Mouse (Mus musculus) Patski (cell line): ENCODE results near the gene Slc2a1. TPM values are rescaled to one million over a fixed set of nuclear protein-coding genes. Genes with fewer than 3 reads are reported as not detected.

Experiments
- ATAC-seq: fragments of 100-300 bp; one replicate; pipeline ENCODE4 v1.8.0; 2021
- CTCF ChIA-PET: fragments of 350-600 bp; sonication (Branson Sonifier 250); formaldehyde crosslinking; loops from one replicate; lab custom pipeline; 2022; ENCODE audit warnings: inconsistent platforms; lab: Charles Lee
- POLR2A ChIA-PET: fragments of 350-600 bp; sonication (Branson Sonifier 250); formaldehyde crosslinking; loops from one replicate; lab custom pipeline; 2022; ENCODE audit warnings: antibody characterized with exemption, inconsistent platforms; lab: Charles Lee
- DNase-seq: peaks from one replicate; pipeline ENCODE4 v3.0.0-alpha.2; 2011; ENCODE audit warnings: low read depth, low spot score
- H3K27me3 ChIP-seq: fragments of 371-371 bp; one replicate; pipeline ENCODE4 v1.5.1; 2021
- CTCF ChIP-seq: fragments of 100-300 bp; IDR thresholded peaks from one replicate; pipeline ENCODE4 v1.5.1; 2021
- in situ Hi-C: fragments of 300-500 bp; cut with MboI; formaldehyde crosslinking; loops from 3 replicates; pipeline ENCODE4 v1.11.1; 2018; ENCODE audit warnings: low pct_unique_long_range_greater_than_20kb, mixed read lengths
- polyA plus RNA-seq: library from polyadenylated mRNA; unstranded; gene quantifications from one replicate; pipeline ENCODE4 v1.2.3, GENCODE M21; 2021

The Slc2a1 gene
- polyA plus RNA-seq, 1 experiment from 2014 or later: 59.8 TPM

DNA sequence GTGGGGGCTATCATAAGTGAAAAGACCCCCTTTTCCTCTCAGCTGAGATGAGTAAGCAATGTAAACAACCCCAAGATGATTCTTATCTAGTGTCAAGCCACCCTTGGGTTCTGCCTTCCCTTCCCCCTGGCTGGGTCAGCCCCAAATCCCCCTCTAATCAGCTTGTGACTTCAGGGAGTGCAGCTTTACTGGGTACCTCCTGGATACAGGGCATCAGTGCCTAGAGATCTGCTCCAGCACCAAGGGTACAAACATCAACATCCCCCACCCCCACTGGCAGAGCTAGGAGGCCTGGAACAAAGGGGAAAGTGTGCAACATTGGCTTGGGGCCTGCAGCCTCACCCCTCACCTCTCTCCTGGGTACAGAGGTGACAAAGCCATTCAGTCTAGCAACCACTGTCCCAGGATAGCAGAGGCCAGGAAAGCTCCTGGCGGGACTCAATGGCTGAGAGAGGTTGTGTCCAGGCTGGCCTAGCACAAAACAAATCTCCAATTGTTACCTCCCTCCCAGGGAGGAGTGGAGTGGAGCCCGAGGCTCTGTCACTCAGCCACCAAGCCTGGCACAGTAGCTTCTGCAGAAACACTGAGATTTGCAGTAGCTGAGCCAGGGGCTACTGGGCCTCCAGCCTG lies 3.9 kb downstream of the Slc2a1 start:
- DNase-seq (no peak), ATAC-seq (no peak)
- in situ Hi-C loops: no loop called here
- POLR2A ChIA-PET: interaction anchor here (1.1 kb wide), 1 partner anchor 11 kb away, joined by 3 read pairs; no protein-coding TSS in a partner anchor
- H3K27me3 ChIP-seq: no peaks in the 10 kb centered on the region
- no peak for TF ChIP-seq CTCF
- CTCF ChIA-PET: interaction anchor here (2.0 kb wide), 1 partner anchor 10 kb away, joined by 4 read pairs; no protein-coding TSS in a partner anchor

DNA sequence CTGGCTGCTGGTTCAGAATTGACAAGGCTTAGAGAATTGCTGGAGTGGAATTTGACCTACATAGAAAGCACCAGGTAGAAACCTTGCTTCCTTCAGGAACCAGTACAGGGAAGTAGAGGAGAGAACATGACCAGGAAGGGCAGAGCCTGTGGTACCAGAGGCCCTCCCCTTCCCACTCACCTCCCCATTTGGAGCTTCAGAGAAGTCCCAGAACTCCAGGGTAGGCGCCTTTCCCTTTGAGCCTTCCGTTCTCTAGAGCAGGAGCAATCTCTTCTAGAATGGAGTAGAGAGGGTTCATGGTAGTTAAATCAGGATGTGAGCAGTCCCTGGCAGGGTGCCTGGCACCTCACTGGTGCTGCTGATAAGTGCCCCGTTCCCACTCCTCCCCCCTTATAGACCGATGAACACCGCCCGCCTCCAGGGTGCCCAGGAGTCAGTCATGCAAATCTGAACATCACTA lies 7.1 kb downstream of the Slc2a1 start:
- no peak for TF ChIP-seq CTCF
- CTCF ChIA-PET: no interaction called here
- in situ Hi-C loops: no loop called here
- no peak for ATAC-seq
- H3K27me3 ChIP-seq: no peaks in the 10 kb centered on the region
- no peak for DNase-seq
- POLR2A ChIA-PET: no interaction called here

DNA sequence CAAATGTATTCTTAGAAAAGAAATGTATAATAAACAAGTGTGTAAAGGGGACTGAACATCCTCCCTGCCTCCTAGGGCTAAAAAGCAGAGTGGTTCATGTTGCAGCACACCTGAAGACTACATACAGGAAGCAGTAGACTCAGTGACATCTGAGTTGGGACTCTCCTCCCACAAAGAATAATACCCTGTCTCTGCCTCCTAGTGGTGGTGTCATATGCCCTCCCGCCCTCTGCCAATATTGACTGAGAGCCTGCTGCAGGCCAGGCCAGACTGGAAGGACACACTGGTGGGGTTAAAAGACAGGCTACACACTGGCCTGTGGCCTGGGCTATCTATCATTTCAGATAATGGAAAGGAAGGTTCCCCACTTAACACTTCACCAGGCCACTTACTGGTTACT lies 7.8 kb downstream of the Slc2a1 start:
- in situ Hi-C loops: no loop called here
- ChIA-PET CTCF (no interaction called here), POLR2A (no interaction called here)
- no peaks in the 10 kb centered on the region for H3K27me3 ChIP-seq
- DNase-seq (no peak), ATAC-seq (no peak)
- TF ChIP-seq CTCF: no peak

DNA sequence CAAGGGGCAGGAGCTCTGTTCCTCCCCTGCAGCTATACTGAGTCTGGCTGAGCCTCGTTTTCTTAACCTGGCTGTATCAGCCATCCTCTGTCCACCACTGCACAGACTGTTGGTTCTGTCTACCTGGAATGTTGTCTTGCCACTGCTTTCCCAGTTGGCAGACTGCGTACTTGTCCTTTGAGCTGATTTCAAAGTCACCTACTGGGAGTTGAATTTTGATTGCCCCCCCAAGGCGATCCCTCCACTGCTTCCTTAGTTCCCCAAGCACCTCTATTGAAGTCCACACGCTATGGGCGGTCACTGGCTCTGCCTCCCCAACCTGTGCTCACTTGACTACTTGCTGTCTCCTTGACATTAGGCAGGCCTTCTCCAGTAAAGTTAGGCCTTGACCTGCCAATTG lies 9.1 kb downstream of the Slc2a1 start:
- no peaks in the 10 kb centered on the region for H3K27me3 ChIP-seq
- DNase-seq (no peak), ATAC-seq (no peak)
- CTCF ChIA-PET: interaction anchor here (0.6 kb wide), 1 partner anchor 16 kb away, joined by 3 read pairs; no protein-coding TSS in a partner anchor
- TF ChIP-seq CTCF: no peak
- in situ Hi-C loops: no loop called here
- POLR2A ChIA-PET: interaction anchor here (1.4 kb wide), 1 partner anchor 8 kb away, joined by 5 read pairs; the partner anchor contains the start of gene Slc2a1

GRCm38 (mm10) chr4:119118659-119119077 lies 10.2 kb downstream of the Slc2a1 start:
- in situ Hi-C loops: no loop called here
- no peaks in the 10 kb centered on the region for H3K27me3 ChIP-seq
- DNase-seq: no peak
- ChIA-PET POLR2A (interaction anchor here (1.1 to 1.4 kb wide), 2 partner anchors 9 to 15 kb away, joined by 3 to 5 read pairs; partner anchors contain the start of gene Slc2a1), CTCF (interaction anchor here (0.7 to 1.8 kb wide), 3 partner anchors 10 to 112 kb away, joined by 3 to 4 read pairs (median 3); no protein-coding TSS in a partner anchor)
- no peak for TF ChIP-seq CTCF
- ATAC-seq: no peak

DNA sequence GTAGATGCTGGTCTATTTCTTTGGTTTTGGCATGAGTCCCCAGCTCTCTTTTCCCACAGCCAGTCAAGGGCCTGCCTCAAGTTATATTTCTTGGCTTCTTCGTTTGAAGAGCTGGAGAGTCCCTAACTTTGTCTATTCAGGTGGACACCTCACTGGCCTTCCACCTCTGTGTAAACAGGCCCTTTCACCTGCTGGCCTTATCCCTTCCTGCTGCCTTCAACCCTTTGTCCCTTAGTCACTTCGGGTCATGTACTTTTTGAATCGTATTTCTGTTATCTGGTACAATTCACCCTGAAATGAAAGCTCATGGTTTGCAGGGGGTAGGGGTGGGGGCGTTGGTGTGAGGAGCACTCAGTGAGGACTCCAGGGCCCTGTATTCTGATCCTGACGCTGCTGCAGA lies 10.8 kb downstream of the Slc2a1 start:
- ChIA-PET POLR2A (interaction anchor here (0.6 to 1.1 kb wide), 2 partner anchors 16 to 208 kb away, joined by 3 to 4 read pairs; no protein-coding TSS in a partner anchor), CTCF (interaction anchor here (1.4 to 1.8 kb wide), 2 partner anchors 19 to 113 kb away, joined by 3 to 4 read pairs; no protein-coding TSS in a partner anchor)
- in situ Hi-C loops: no loop called here
- DNase-seq: no peak
- no peak for TF ChIP-seq CTCF
- no peaks in the 10 kb centered on the region for H3K27me3 ChIP-seq
- ATAC-seq: no peak

GRCm38 (mm10) chr4:119120095-119120494 lies 11.6 kb downstream of the Slc2a1 start:
- CTCF ChIA-PET: interaction anchor here (1.2 to 1.4 kb wide), 2 partner anchors 18 to 115 kb away, joined by 3 read pairs; no protein-coding TSS in a partner anchor
- DNase-seq (no peak), ATAC-seq (no peak)
- POLR2A ChIA-PET: interaction anchor here (0.6 kb wide), 1 partner anchor 207 kb away, joined by 4 read pairs; no protein-coding TSS in a partner anchor
- in situ Hi-C loops: no loop called here
- no peak for TF ChIP-seq CTCF
- no peaks in the 10 kb centered on the region for H3K27me3 ChIP-seq

GRCm38 (mm10) chr4:119121249-119121648 lies 12.7 kb downstream of the Slc2a1 start:
- no peak for TF ChIP-seq CTCF
- in situ Hi-C loops: no loop called here
- peak; percentile 58 for ATAC-seq

DNA sequence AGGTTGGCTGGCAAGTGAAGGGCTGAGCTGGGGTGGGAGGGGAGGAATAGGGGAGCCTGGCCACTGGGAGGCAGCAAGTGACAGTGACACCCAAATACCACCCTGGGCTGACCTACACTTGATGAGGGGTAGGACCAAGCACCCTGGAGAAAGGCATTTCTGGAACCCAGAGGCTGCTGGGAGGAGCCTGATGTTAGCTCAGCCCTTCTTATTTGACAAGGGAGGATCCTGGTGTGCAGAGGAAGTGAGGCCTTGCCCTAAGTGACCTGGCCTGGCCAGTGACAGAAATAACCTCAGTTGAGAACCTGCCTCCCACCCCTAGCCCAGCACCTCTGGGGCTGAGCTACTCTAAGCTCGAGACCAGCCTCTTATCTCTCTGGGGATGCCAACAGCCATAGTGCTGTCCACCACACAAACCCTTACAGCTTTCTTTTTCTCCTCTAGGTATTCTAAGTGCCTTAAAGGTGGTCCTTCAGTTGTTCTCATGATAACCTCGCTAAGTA lies 16.3 kb downstream of the Slc2a1 start:
- no peaks in the 10 kb centered on the region for H3K27me3 ChIP-seq
- in situ Hi-C loops: no loop called here
- no peak for DNase-seq
- ChIA-PET CTCF (no interaction called here), POLR2A (interaction anchor here (0.5 kb wide), 1 partner anchor 97 kb away, joined by 4 read pairs; no protein-coding TSS in a partner anchor)
- no peak for ATAC-seq
- no peak for TF ChIP-seq CTCF

More at GRCm38 (mm10) chr4:119121249-119121648, 12.7 kb downstream of the Slc2a1 start:
- ChIA-PET CTCF (interaction anchor here (1.0 to 1.4 kb wide), 2 partner anchors 13 to 36 kb away, joined by 3 to 6 read pairs; partner anchors contain the start of gene Slc2a1), POLR2A (interaction anchor here (1.4 kb wide), 1 partner anchor 12 kb away, joined by 6 read pairs; the partner anchor contains the start of gene Slc2a1)
- no peaks in the 10 kb centered on the region for H3K27me3 ChIP-seq
- DNase-seq: peak; percentile 95

DNA sequence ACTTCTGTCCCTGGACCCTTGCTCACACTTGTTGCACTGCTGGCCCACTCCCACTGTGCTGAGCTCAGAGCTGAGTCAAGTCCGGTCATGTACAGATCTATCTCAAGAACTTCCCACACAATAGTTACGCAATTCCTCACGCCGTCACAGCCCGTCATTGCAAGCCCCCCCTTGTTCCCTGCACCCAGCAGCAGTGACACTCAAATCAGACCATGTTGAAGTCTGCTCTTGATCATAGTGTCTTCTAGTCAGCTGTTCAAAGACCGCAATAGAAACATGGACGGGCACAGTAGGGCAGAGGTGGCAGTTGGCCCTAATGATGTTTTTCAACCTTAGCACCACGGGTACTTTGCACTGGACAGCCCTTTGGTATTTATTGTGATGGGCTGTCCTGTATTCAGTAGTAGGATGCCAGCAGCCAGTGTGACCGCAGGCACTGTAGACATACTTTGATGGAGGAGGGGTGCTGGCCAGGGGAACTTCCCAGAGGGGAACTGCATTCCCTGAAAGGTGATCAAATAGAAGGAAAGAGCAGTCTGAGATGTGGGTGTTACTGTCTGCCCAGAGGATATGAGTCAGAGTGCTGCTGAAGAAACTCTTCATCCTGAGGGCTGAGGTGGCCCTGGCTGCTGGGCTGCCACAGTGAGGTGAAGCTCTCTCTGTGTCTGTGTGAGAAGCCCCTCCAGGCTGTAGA lies 17.2 kb downstream of the Slc2a1 start:
- CTCF ChIA-PET: no interaction called here
- in situ Hi-C loops: no loop called here
- ATAC-seq (peak; percentile 65), DNase-seq (no peak)
- no peak for TF ChIP-seq CTCF
- H3K27me3 ChIP-seq: no peaks in the 10 kb centered on the region
- POLR2A ChIA-PET: no interaction called here
